Comparison of ENCODE assay signal across 11 mouse cellular contexts in the genomic region with DNA sequence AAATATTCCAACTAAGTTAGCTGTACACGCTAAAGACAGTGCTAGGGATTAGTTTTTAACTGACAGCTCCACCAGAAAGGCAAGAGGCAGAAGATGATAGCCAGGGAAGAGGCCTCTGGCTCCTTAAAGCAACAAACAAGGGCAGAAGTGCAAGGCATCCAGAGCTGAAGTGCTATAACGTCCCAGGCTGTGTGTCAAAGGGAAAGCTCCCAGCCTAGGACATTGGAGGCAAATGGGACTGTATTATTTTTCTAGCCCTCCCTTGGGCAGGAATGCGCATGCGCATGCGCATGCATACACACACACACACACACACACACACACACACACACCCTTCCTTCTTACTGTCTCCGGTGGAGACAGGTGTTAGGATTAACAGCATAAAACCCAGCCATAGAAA.
A peak's percentile ranks its signal among the peaks of the same experiment; 100 is the strongest.
DNase-seq lines count a peak whose midpoint lies in the region; ATAC-seq lines count a peak whose summit lies in the region.
"Had no signal": no experiment of that assay in that cellular context is flagged by ENCODE, and none has a peak within 500 bp of the region (broad histone marks: within the 10 kb centered on the region; RNA-seq: fewer than 3 reads in every experiment).

No protein-coding gene starts in this region.

- peak overlapping the region; percentile 9; the same call in 1 of the 2 replicates for H3K4me2 ChIP-seq in heart, embryonic 15.5 days
- H3K4me2 ChIP-seq in limb, embryonic 12.5 days: no peak overlapping the region
- H3K4me2 ChIP-seq: neural tube, embryonic 12.5 days had no signal

- H3K36me3 ChIP-seq in heart, embryonic 15.5 days: no peaks in the 10 kb centered on the region
- no peaks in the 10 kb centered on the region for H3K36me3 ChIP-seq in limb, embryonic 12.5 days
- H3K36me3 ChIP-seq: neural tube, embryonic 12.5 days had no signal

- H3K27me3 ChIP-seq in heart, embryonic 15.5 days: no peaks in the 10 kb centered on the region
- H3K27me3 ChIP-seq in limb, embryonic 12.5 days: no peaks in the 10 kb centered on the region
- H3K27me3 ChIP-seq: neural tube, embryonic 12.5 days had no signal

- no peaks in the 10 kb centered on the region for H3K9me3 ChIP-seq in heart, embryonic 15.5 days (replicated peaks)
- no peaks in the 10 kb centered on the region for H3K9me3 ChIP-seq in limb, embryonic 12.5 days
- H3K9me3 ChIP-seq: neural tube, embryonic 12.5 days had no signal

- no peak overlapping the region for H3K9ac ChIP-seq in heart, embryonic 15.5 days
- H3K9ac ChIP-seq in limb, embryonic 12.5 days (replicated peaks): no peak overlapping the region
- H3K9ac ChIP-seq: neural tube, embryonic 12.5 days had no signal

- H3K4me1 ChIP-seq in heart, embryonic 15.5 days (replicated peaks): peaks cover 51% of the 10 kb centered on the region
- H3K4me1 ChIP-seq in limb, embryonic 12.5 days (replicated peaks): peaks cover 36% of the 10 kb centered on the region

- WGBS in heart, embryonic 15.5 days: 63% methylated on average over 6 of the region's 6 CpGs
- whole genome bisulfite sequencing in limb, embryonic 12.5 days: 68% methylated on average over 6 of the region's 6 CpGs

- no peak for DNase-seq in heart, adult 8-10 months (ENCODE audit: low spot score)
- DNase-seq in thymus, postnatal 4 days: peak; percentile 7
- no peak for DNase-seq in thymus, postnatal 14 days
- DNase-seq in T-cell, adult 2 months (ENCODE audit: low spot score): no peak
- DNase-seq in cerebellum, postnatal 4 days (ENCODE audit: low spot score in 2 of 2): no peak
- DNase-seq: cerebellum, adult 11-12 months; lung, adult 2 months; thymus, postnatal 36 days had no signal

- no peak for ATAC-seq in heart, embryonic 15.5 days (replicated peaks; ENCODE audit: insufficient number of reproducible peaks, insufficient read depth, low FRiP score, low read depth)
- peak; percentile 53; the same call in 1 of the 2 replicates for ATAC-seq in limb, embryonic 12.5 days (ENCODE audit: insufficient number of reproducible peaks, insufficient read depth, low FRiP score, low TSS enrichment, low read depth)

- H3K27ac ChIP-seq in heart, embryonic 15.5 days: peak overlapping the region; percentile 76
- peak overlapping the region; percentile 73 for H3K27ac ChIP-seq in limb, embryonic 12.5 days
- H3K27ac ChIP-seq: neural tube, embryonic 12.5 days had no signal

- no peak overlapping the region for H3K4me3 ChIP-seq in heart, embryonic 15.5 days
- H3K4me3 ChIP-seq in limb, embryonic 12.5 days (replicated peaks): no peak overlapping the region
- H3K4me3 ChIP-seq: neural tube, embryonic 12.5 days had no signal
